Mouse (Mus musculus) limb, embryonic 10.5 days (tissue): ENCODE measurements around the gene Bcl7b. TPM values are rescaled to one million over a fixed set of nuclear protein-coding genes. Genes with fewer than 3 reads are reported as not detected.

Source experiments
- DNase-seq: peaks from one replicate; pipeline ENCODE4 v3.0.0-alpha.2; 2017; ENCODE audit warnings: low spot score
- H3K27ac ChIP-seq: fragments of 300-500 bp; sonication (generic); 2 replicates; pipeline ENCODE4 v1.5.1; 2016; ENCODE audit warnings: mild to moderate bottlenecking
- H3K27me3 ChIP-seq: fragments of 300-500 bp; sonication (generic); 2 replicates; pipeline ENCODE4 v1.6.1; 2016; ENCODE audit warnings: low read depth, mild to moderate bottlenecking; ENCODE audit not compliant: poor library complexity, severe bottlenecking
- H3K36me3 ChIP-seq: fragments of 300-500 bp; sonication (generic); 2 replicates; pipeline ENCODE4 v1.6.1; 2016; ENCODE audit warnings: mild to moderate bottlenecking, moderate library complexity
- H3K4me1 ChIP-seq: fragments of 300-500 bp; sonication (generic); 2 replicates; pipeline ENCODE4 v1.6.1; 2016
- H3K4me3 ChIP-seq: fragments of 300-500 bp; sonication (generic); 2 replicates; pipeline ENCODE4 v1.5.1; 2016; ENCODE audit warnings: mild to moderate bottlenecking, moderate library complexity
- H3K9me3 ChIP-seq: fragments of 300-500 bp; sonication (generic); replicated peaks from 2 replicates; pipeline ENCODE4 v1.6.1; 2016; ENCODE audit warnings: mild to moderate bottlenecking
- WGBS: fragments of 180-500 bp; shearing (Covaris S2); methylation state at CpG from one replicate; pipeline ENCODE4 v1.1.7; 2016; 5-methylcytosine and 5-hydroxymethylcytosine counted together
- polyA plus RNA-seq: library from polyadenylated mRNA; unstranded; fragments of >200 nt; fragmentation: Nextera tagmentation; extraction: Ambion mirVana; gene quantifications from 2 replicates; pipeline ENCODE4 v1.2.1, GENCODE M21; 2016

Gene Bcl7b
- polyA plus RNA-seq, 1 experiment from 2014 or later: 45.4 TPM

DNA sequence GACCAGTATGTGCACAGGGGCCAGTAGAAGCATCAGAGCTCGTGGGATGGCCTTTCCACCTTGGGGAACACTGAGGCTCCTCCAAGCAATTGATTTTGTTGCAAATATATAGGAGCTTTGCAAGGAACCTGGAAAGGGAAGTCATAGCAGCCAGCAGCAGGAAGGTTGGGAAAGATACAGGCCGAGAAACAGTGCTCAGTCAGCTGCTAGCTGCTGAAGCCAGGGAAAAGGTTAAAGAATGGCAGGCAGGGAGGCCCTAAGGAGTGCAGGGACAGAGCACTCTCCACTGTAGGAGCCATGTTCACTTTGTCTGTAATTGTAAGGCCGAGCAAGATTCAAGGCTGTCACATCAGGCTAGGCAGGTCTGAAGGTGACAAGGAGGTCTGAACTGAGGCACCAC is 10.4 kb downstream of the Bcl7b start:
- Histone ChIP-seq H3K9me3 (no peaks in the 10 kb centered on the region), H3K27ac (no peak overlapping the region), H3K4me3 (no peak overlapping the region), H3K4me1 (no peaks in the 10 kb centered on the region), H3K36me3 (peaks cover 96% of the 10 kb centered on the region), H3K27me3 (no peaks in the 10 kb centered on the region)
- 84% methylated on average over 3 of the region's 3 CpGs for WGBS
- DNase-seq: no peak

DNA sequence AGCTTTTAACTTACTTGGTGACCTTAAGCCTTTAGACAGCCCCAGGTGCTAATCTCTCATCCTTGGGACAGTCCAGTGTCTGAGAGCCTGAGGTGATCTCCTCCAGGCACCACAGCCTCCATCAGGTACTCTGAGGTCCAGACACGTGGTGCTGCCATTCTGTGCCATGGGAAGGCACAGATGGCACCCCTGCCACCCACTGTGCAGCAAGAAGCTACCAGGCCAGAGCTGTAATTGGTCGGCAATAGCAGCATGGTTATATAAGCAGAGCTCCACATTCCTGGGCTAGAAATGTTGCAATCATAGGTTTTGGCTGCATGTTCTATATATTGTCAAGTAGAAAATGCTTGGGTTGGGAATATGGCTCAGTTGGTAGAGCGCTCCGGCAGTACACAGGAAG is 10.9 kb downstream of the Bcl7b start:
- H3K9me3 ChIP-seq: no peaks in the 10 kb centered on the region
- H3K36me3 ChIP-seq: peaks cover 93% of the 10 kb centered on the region
- no peaks in the 10 kb centered on the region for H3K4me1 ChIP-seq
- H3K27ac ChIP-seq: no peak overlapping the region
- H3K27me3 ChIP-seq: no peaks in the 10 kb centered on the region
- WGBS: 92% methylated on average over 4 of the region's 4 CpGs
- DNase-seq: no peak
- no peak overlapping the region for H3K4me3 ChIP-seq

DNA sequence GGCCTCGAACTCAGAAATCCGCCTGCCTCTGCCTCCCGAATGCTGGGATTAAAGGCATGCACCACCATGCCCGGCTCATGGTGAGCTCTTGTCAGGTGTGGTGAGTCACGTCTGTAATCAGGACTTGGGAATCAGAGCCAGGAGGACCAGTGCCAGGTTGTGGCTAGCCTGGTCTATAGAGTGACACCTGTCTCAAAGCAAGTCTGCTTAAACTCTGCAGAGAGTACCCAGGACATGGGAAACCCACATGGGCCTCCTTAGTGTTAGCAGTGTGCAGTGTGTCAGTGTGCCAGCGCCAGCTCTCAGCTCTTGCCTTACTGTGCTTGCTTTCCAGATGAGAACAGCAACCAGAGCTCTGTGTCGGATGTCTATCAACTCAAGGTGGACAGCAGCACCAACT is 11.5 kb downstream of the Bcl7b start:
- Histone ChIP-seq H3K27ac (no peak overlapping the region), H3K4me1 (no peaks in the 10 kb centered on the region), H3K27me3 (no peaks in the 10 kb centered on the region), H3K36me3 (peaks cover 91% of the 10 kb centered on the region), H3K9me3 (no peaks in the 10 kb centered on the region), H3K4me3 (no peak overlapping the region)
- no peak for DNase-seq
- WGBS: 88% methylated on average over 7 of the region's 7 CpGs

DNA sequence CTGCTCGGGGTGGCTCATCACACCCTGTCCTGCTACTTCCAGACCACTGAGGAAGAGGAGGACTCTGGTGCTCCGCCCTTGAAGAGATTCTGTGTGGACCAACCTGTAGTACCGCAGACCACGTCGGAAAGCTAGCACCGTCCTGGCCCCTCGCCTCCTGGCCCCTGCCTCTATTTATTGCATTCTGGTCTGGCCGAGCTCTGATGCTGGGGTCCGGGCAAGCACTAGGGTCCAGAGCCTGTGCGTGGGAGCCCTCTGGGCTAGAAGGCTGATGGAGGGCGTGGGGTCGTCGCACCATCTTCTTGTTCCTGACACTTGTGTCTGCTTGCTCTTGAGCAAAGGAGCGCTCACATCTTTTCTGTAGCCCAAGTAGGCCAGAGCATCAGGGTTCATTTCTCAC is 12.7 kb downstream of the Bcl7b start:
- WGBS: 96% methylated on average over 14 of the region's 14 CpGs
- Histone ChIP-seq H3K9me3 (no peaks in the 10 kb centered on the region), H3K27ac (no peak overlapping the region), H3K36me3 (peaks cover 83% of the 10 kb centered on the region), H3K4me1 (no peaks in the 10 kb centered on the region), H3K27me3 (no peaks in the 10 kb centered on the region), H3K4me3 (no peak overlapping the region)
- no peak for DNase-seq

DNA sequence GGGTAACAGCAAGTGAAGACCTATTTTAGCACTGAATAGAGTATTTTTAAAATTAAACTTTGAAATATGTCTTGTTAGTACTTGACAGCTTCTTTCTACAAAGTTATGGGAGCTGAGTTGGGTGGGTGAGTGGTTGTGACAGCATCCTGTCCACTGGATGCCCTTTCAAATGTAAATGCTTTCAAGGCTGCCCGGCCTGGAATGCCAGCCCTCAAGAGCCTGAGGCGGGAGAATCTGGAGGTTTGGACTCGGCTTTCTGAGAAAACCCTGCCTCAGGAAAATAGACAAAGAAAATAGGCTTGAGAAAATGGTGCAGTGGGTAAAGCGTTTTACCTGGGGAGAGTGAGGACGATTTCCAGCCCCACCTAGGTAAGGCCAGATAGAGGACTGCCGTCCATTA is 13.7 kb downstream of the Bcl7b start:
- no peak for DNase-seq
- Histone ChIP-seq H3K4me1 (0 out of 2 replicates have a peak, but pooled peaks cover 6% of the 10 kb centered on the region), H3K9me3 (no peaks in the 10 kb centered on the region), H3K36me3 (peaks cover 77% of the 10 kb centered on the region), H3K4me3 (no peak overlapping the region), H3K27ac (no peak overlapping the region), H3K27me3 (no peaks in the 10 kb centered on the region)
- 83% methylated on average over 6 of the region's 6 CpGs for WGBS

DNA sequence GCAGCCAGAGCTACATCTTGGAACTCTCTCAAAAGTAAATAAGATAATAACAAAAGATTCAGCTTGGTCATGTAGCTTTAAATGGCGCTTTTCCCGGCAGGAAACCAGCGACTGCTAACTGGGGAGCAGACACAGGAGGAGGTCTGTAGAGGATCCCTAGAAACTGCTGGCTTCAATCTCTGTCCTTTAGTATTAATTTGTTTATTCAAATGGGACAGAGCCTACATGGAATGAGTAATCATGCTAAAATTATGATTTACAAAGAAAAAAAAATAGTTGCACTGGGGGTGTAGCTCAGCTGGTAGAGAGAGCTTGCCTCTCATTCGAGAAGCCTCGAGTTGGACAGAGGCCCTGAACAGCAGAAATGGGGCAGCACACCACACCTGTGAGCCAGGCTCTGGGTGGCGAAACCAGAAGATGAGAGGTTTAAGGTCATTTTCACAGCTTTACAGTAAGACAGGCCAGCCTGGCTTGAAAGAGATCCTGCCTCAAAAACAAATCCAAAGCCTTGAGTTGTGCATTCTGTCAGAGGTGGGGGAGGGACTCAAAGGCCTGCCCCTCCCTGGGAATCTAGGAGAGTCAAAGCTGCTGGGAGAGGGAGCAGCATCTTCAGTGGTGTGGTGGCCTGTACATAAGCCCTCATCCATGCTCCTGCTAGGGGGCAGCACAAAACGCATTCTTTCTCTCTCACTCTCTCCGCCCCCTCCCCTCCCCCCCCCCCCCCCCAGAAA is 15.2 kb downstream of the Bcl7b start:
- Histone ChIP-seq H3K27ac (no peak overlapping the region), H3K9me3 (no peaks in the 10 kb centered on the region), H3K4me3 (no peak overlapping the region), H3K36me3 (peaks cover 62% of the 10 kb centered on the region), H3K27me3 (no peaks in the 10 kb centered on the region), H3K4me1 (0 out of 2 replicates have a peak, but pooled peaks cover 6% of the 10 kb centered on the region)
- 68% methylated on average over 8 of the region's 8 CpGs for WGBS
- DNase-seq: no peak

DNA sequence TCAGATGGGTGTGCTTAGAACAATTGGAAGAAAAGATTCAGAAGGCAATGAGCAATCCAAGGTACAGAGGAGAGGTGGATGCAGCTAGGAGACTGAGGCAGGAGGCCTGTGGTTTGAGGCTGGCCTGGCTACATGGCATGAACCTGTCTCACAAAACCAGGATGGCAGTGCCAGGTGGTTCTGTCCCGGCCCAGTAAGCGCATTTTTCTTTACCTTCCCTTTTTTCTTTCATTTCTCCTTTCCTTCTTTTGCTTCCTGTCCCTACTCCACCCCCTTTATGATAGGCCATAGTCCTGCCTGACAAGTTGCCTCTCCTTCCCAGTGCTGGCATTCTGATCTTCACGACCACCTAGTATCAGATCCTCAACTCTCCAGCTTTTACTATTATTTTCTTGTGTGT is 16.9 kb downstream of the Bcl7b start:
- no peak overlapping the region for H3K4me3 ChIP-seq
- no peak for DNase-seq
- H3K36me3 ChIP-seq: peaks cover 54% of the 10 kb centered on the region
- peaks cover 21% of the 10 kb centered on the region for H3K4me1 ChIP-seq
- no peaks in the 10 kb centered on the region for H3K27me3 ChIP-seq
- H3K9me3 ChIP-seq: no peaks in the 10 kb centered on the region
- no peak overlapping the region for H3K27ac ChIP-seq
- 96% methylated on average over 3 of the region's 3 CpGs for WGBS

DNA sequence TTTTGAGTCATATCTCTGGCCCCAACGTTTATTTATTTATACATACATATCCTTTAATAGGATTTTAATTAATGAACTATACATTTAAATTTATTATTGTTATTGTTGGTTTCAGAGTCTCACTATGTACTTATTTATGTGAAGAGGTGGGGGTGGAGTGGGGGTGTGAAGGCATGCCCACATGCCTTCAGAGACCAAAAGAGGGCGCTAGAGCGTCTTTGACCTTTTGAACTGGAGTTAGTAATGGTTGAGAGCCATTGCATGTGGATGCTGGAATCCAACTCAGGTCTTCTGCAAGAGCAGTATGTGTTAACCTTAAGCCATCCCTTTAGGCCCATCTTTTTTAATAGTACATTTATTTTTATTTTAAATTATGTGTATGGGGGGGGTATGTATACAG is 17.5 kb downstream of the Bcl7b start:
- Histone ChIP-seq H3K27ac (no peak overlapping the region), H3K4me1 (peaks cover 26% of the 10 kb centered on the region), H3K4me3 (no peak overlapping the region), H3K36me3 (peaks cover 54% of the 10 kb centered on the region), H3K9me3 (no peaks in the 10 kb centered on the region), H3K27me3 (no peaks in the 10 kb centered on the region)
- WGBS: 45% methylated on average over 3 of the region's 3 CpGs
- DNase-seq: no peak

DNA sequence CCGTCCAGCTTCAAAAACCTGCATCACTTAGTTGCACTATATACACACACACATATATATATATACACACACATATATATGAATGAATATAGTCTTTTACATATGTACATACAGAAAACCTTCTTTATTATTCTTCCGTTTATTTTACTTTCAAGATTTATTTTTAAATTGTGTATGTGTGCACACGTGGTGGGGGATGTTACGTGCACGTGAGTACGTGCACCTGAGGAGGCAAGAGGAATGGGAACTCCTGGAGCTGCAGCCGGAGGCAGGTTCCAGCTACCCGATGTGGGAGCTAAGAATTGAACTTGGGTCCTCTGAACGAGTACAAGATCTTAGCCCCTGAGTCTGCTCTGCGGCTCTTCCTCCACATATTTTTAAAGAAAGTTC is 18.1 kb downstream of the Bcl7b start:
- Histone ChIP-seq H3K27ac (peak overlapping the region; percentile 99), H3K9me3 (no peaks in the 10 kb centered on the region), H3K4me3 (peak overlapping the region; percentile 97), H3K4me1 (peaks cover 26% of the 10 kb centered on the region), H3K27me3 (no peaks in the 10 kb centered on the region), H3K36me3 (peaks cover 53% of the 10 kb centered on the region)
- DNase-seq: no peak
- 24% methylated on average over 10 of the region's 10 CpGs for WGBS

DNA sequence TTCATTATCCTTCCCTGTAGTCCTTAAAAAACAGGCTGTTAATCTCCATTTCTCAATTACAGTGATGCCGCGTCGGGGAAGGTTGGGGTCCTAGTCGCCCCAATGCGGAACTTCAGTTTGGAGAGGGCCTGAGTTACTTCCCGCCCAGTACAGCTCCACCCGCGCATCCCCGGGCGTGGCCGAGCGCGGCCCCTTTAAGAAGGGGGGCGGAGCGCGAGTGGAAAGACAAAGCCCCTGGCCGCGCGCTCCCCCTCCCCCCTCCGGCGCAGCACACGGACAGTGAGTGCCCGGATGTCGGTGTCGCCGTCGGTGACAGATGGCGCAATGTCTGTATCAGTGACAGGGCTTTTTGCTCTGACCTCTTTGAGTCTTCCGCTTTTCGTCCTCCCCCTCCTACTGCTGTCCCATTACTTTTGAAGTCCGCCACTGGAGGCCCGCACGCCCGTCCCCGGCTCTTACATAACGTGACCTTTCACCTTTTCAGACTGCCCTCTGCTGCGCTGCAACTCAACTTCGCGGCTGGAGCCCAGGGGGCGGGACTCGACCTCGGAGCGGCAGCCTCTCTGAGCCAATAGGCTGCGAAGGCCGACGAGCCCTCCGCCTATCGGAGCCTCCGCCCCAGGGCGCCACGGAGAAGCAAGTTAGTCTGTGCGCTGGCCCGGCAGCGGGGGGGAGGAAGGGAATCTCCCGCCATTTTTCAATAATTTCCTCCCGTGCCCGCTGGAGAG is 18.7 kb downstream of the Bcl7b start, which contains the start of gene Baz1b:
Gene Baz1b (plus strand): TSS at position 644 of the 728 bp plus-strand sequence.
- Histone ChIP-seq H3K4me1 (peaks cover 26% of the 10 kb centered on the region), H3K27me3 (no peaks in the 10 kb centered on the region), H3K9me3 (no peaks in the 10 kb centered on the region), H3K36me3 (peaks cover 52% of the 10 kb centered on the region), H3K4me3 (peak within 1 kb of the TSS; percentile 97), H3K27ac (peak within 1 kb of the TSS; percentile 99)
- WGBS: under 1% methylated on average over 55 of the region's 57 CpGs
- peak; percentile 95 for DNase-seq

DNA sequence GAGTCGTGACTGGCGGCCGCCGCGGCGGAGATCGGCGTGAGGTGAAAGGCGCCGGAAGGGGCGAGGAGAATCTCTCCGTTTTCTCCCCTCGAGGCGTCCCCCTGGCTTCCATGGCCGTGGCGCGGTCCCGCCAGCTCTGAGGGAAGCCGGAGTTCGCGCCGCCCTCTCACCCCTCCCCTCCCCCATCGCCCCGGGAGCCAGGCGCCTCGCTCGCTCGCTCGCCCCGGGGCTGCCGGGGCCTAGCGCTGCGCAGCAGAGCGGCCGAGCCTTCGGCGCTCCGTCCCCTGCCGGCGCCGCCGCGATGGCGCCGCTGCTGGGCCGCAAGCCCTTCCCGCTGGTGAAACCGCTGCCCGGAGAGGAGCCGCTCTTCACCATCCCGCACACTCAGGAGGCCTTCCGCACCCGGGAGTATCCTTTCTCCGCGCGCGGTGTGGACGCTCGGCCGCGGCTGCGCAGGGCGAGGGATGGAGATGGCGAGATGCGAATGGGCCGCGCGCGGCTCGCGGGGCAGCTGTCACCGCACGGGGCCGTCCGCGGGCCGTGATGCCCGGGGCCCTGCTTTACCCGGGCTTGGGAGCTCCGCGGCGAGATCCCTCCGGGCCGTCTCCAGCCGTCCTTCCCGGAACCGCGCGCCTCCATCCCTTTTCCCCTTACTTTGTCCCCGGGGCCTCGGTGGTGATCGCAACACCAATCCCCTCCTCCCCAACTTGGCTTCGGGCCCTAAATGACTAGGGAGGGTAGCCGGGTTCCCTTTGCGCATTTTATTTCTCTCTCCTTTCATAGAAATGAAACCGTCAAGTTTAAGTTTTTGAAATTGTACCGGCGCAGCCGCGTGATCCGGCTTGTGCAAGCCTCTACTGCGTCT is 19.5 kb downstream of the Bcl7b start:
- no peaks in the 10 kb centered on the region for H3K9me3 ChIP-seq
- H3K4me3 ChIP-seq: peak overlapping the region; percentile 97
- H3K36me3 ChIP-seq: peaks cover 52% of the 10 kb centered on the region
- DNase-seq: peak; percentile 56
- WGBS: under 1% methylated on average over 98 of the region's 102 CpGs
- peaks cover 30% of the 10 kb centered on the region for H3K4me1 ChIP-seq
- no peaks in the 10 kb centered on the region for H3K27me3 ChIP-seq
- H3K27ac ChIP-seq: peak overlapping the region; percentile 99

DNA sequence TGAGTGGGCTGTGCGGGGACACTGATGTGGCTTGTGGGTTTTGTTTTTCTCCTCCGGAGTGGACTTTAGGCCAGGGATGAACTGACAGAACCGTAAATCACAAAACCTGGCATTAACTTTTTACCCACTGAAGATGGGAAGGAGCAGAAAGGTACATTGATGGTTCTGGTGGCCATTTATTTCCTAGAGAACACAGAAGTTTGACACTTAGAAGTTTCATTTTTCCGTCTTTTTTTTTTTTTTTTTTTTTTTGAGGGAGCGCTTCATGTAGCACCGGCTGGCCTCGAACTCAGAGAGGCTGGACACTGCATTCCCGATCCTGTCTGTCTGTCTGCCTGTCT is 20.1 kb downstream of the Bcl7b start:
- 3% methylated on average over 8 of the region's 8 CpGs for WGBS
- DNase-seq: no peak
- Histone ChIP-seq H3K27me3 (no peaks in the 10 kb centered on the region), H3K27ac (peak overlapping the region; percentile 99), H3K9me3 (no peaks in the 10 kb centered on the region), H3K4me3 (peak overlapping the region; percentile 97), H3K36me3 (peaks cover 53% of the 10 kb centered on the region), H3K4me1 (peaks cover 35% of the 10 kb centered on the region)
